8 mouse cellular contexts compared by ENCODE assay signal in genomic region chr14:45388345-45389181, GRCm38 (mm10). TPM values are rescaled to one million over a fixed set of nuclear protein-coding genes. Genes with fewer than 3 reads are reported as not detected.
A peak's percentile ranks its signal among the peaks of the same experiment; 100 is the strongest.
DNase-seq lines count a peak whose midpoint lies in the region; ATAC-seq lines count a peak whose summit lies in the region.

No protein-coding gene starts in this region.

- H3K9ac ChIP-seq in heart, embryonic 14.5 days (ENCODE audit: low read length), result peak overlapping the region; percentile 97
- peak overlapping the region; percentile 83 for H3K9ac ChIP-seq in liver, embryonic 12.5 days
- H3K9ac ChIP-seq in stomach, embryonic 14.5 days (replicated peaks; ENCODE audit: low read depth, low read length), result peak overlapping the region; percentile 75

- peak overlapping the region; percentile 83 for H3K4me2 ChIP-seq in heart, embryonic 14.5 days (ENCODE audit: low read length)
- peak overlapping the region; percentile 98 for H3K4me2 ChIP-seq in liver, embryonic 12.5 days
- H3K4me2 ChIP-seq in stomach, embryonic 14.5 days (replicated peaks; ENCODE audit: low read depth, low read length), result peak overlapping the region; percentile 53

- DNase-seq in CD8-positive naive resting alpha-beta T cell, adult 2 months (ENCODE audit: low read depth in 2 of 2, low spot score in 2 of 2), result peak; percentile 65 to 69
- DNase-seq in c-Kit-negative CD71-positive TER-119-positive erythroid progenitor cells, embryonic 14.5 days (ENCODE audit: low read depth, low spot score), result peak; percentile 54
- peak; percentile 57 for DNase-seq in fibroblast of lung, adult 2 months (ENCODE audit: low read depth)
- peak; percentile 97 for DNase-seq in kidney, postnatal 14 days
- DNase-seq in natural killer cell, adult 2 months (ENCODE audit: low spot score in 2 of 2), result peak; percentile 78 to 81

- H3K27me3 ChIP-seq in heart, embryonic 14.5 days (ENCODE audit: control insufficient read depth, insufficient read depth, low read length), result no peaks in the 10 kb centered on the region
- H3K27me3 ChIP-seq in liver, embryonic 12.5 days (replicated peaks), result no peaks in the 10 kb centered on the region
- no peaks in the 10 kb centered on the region for H3K27me3 ChIP-seq in stomach, embryonic 14.5 days (ENCODE audit: control insufficient read depth, insufficient read depth, low read length)

- H3K9me3 ChIP-seq in heart, embryonic 14.5 days (ENCODE audit: control insufficient read depth, low read length), result no peaks in the 10 kb centered on the region
- H3K9me3 ChIP-seq in liver, embryonic 12.5 days (replicated peaks), result no peaks in the 10 kb centered on the region
- H3K9me3 ChIP-seq in stomach, embryonic 14.5 days (ENCODE audit: control insufficient read depth, low read depth, low read length), result no peaks in the 10 kb centered on the region

- no peaks in the 10 kb centered on the region for H3K36me3 ChIP-seq in heart, embryonic 14.5 days (ENCODE audit: control insufficient read depth, insufficient read depth, low read length)
- H3K36me3 ChIP-seq in liver, embryonic 12.5 days, result peaks cover 3% of the 10 kb centered on the region; the same call in 1 of the 2 replicates
- no peaks in the 10 kb centered on the region for H3K36me3 ChIP-seq in stomach, embryonic 14.5 days (ENCODE audit: control insufficient read depth, insufficient read depth, low read length)

- WGBS in heart, embryonic 14.5 days, result under 1% methylated on average over 62 of the region's 71 CpGs
- 1% methylated on average over 70 of the region's 71 CpGs for WGBS in liver, embryonic 12.5 days (ENCODE audit: insufficient replicate concordance)
- WGBS in stomach, embryonic 14.5 days, result under 1% methylated on average over 70 of the region's 71 CpGs

- ATAC-seq in heart, embryonic 14.5 days (ENCODE audit: insufficient number of reproducible peaks, insufficient read depth, low FRiP score, low read depth), result peak; percentile 98
- peak; percentile 93 for ATAC-seq in liver, embryonic 12.5 days
- peak; percentile 97 for ATAC-seq in stomach, embryonic 14.5 days (ENCODE audit: insufficient number of reproducible peaks, insufficient read depth, low FRiP score, low read depth)

- peak overlapping the region; percentile 72 to 88 for H3K4me3 ChIP-seq in heart, embryonic 14.5 days (ENCODE audit: control insufficient read depth in 1 of 2, insufficient read depth in 1 of 2, low read depth in 1 of 2, low read length in 2 of 2)
- peak overlapping the region; percentile 76 for H3K4me3 ChIP-seq in liver, embryonic 12.5 days
- H3K4me3 ChIP-seq in stomach, embryonic 14.5 days (ENCODE audit: low read depth, low read length), result peak overlapping the region; percentile 79

- peak overlapping the region; percentile 72 to 87 for H3K27ac ChIP-seq in heart, embryonic 14.5 days (replicated peaks in 1 of 2; ENCODE audit: control insufficient read depth in 1 of 2, insufficient read depth in 1 of 2, low read depth in 2 of 2, low read length in 2 of 2)
- H3K27ac ChIP-seq in liver, embryonic 12.5 days, result peak overlapping the region; percentile 81
- peak overlapping the region; percentile 78 for H3K27ac ChIP-seq in stomach, embryonic 14.5 days (ENCODE audit: low read length)

- H3K4me1 ChIP-seq in heart, embryonic 14.5 days (ENCODE audit: control insufficient read depth in 2 of 2, insufficient read depth in 2 of 2, low read length in 2 of 2), result peaks cover 0 to 9% of the 10 kb centered on the region in 2 experiments; a peak in 2 of 4 replicates
- peaks cover 36% of the 10 kb centered on the region for H3K4me1 ChIP-seq in liver, embryonic 12.5 days
- peaks cover 8% of the 10 kb centered on the region for H3K4me1 ChIP-seq in stomach, embryonic 14.5 days (ENCODE audit: control insufficient read depth, insufficient read depth, low read length)

RNA-seq across cellular contexts. Expression of gene Gnpnat1, which starts 16.1 kb away (rescaled TPM):
- 22.6 and 23.9 TPM in 2 replicates for polyA plus RNA-seq in heart, embryonic 14.5 days (2014; fragmentation: Nextera tagmentation; extraction: Ambion mirVana)
- polyA plus RNA-seq in liver, embryonic 12.5 days (2016; fragmentation: Nextera tagmentation; extraction: Ambion mirVana), result 33.3 and 35.4 TPM in 2 replicates
- polyA plus RNA-seq in stomach, embryonic 14.5 days (2014; fragmentation: Nextera tagmentation; extraction: Ambion mirVana), result 50.9 and 52.8 TPM in 2 replicates

RNA-seq across cellular contexts. Expression of gene Styx, which starts 37.7 kb away (rescaled TPM):
- 68.3 and 73.9 TPM in 2 replicates for polyA plus RNA-seq in heart, embryonic 14.5 days (2014; fragmentation: Nextera tagmentation; extraction: Ambion mirVana)
- polyA plus RNA-seq in liver, embryonic 12.5 days (2016; fragmentation: Nextera tagmentation; extraction: Ambion mirVana), result 30.0 and 30.3 TPM in 2 replicates
- polyA plus RNA-seq in stomach, embryonic 14.5 days (2014; fragmentation: Nextera tagmentation; extraction: Ambion mirVana), result 75.3 and 86.5 TPM in 2 replicates

RNA-seq across cellular contexts. Expression of gene Psmc6, which starts 59.0 kb away (rescaled TPM):
- polyA plus RNA-seq in heart, embryonic 14.5 days (2014; fragmentation: Nextera tagmentation; extraction: Ambion mirVana), result 128 and 139 TPM in 2 replicates
- polyA plus RNA-seq in liver, embryonic 12.5 days (2016; fragmentation: Nextera tagmentation; extraction: Ambion mirVana), result 130 and 131 TPM in 2 replicates
- 163 and 171 TPM in 2 replicates for polyA plus RNA-seq in stomach, embryonic 14.5 days (2014; fragmentation: Nextera tagmentation; extraction: Ambion mirVana)

Comparison
In these comparisons a context has a peak if more than half of its experiments do, and no peak if none do; other contexts are left out.
1. Peak in every context shown above with its lines: DNase-seq, ATAC-seq, H3K4me3 ChIP-seq and H3K27ac ChIP-seq.